Mouse (Mus musculus) cerebellum, adult 18-20 months (tissue): ENCODE measurements around the gene Apln.
A peak's percentile ranks its signal among the peaks of the same experiment; 100 is the strongest.

Source experiments
- DNase-seq, 2 experiments: peaks; one replicate each; pipeline ENCODE4 v3.0.0; 2021

Apln gene

GRCm38 (mm10) chrX:48016906-48017601, 17.6 kb downstream of the Apln start:
- DNase-seq, result no peak

GRCm38 (mm10) chrX:48011656-48012055, 23.0 kb downstream of the Apln start:
- peak; percentile 71 to 86 for DNase-seq

GRCm38 (mm10) chrX:48006062-48006461, 28.6 kb downstream of the Apln start:
- no peak for DNase-seq

- DNase-seq, result no peak
Measured at GRCm38 (mm10) chrX:48004786-48005185, 29.9 kb downstream of the Apln start.

- DNase-seq, result no peak
Measured at GRCm38 (mm10) chrX:48001151-48001550, 33.5 kb downstream of the Apln start.

- no peak for DNase-seq
Measured at GRCm38 (mm10) chrX:47998412-47998811, 36.2 kb downstream of the Apln start.

GRCm38 (mm10) chrX:47992606-47993005, 42.0 kb downstream of the Apln start:
- peak; percentile 71 to 85 for DNase-seq

GRCm38 (mm10) chrX:47988024-47988423, 46.6 kb downstream of the Apln start:
- no peak for DNase-seq

- peak; percentile 43 to 57 for DNase-seq
Measured at GRCm38 (mm10) chrX:47985000-47985619, 49.5 kb downstream of the Apln start.

- no peak for DNase-seq
Measured at GRCm38 (mm10) chrX:47977078-47977477, 57.6 kb downstream of the Apln start.

GRCm38 (mm10) chrX:47976551-47976950, 58.1 kb downstream of the Apln start:
- no peak for DNase-seq
